In the genomic region with DNA sequence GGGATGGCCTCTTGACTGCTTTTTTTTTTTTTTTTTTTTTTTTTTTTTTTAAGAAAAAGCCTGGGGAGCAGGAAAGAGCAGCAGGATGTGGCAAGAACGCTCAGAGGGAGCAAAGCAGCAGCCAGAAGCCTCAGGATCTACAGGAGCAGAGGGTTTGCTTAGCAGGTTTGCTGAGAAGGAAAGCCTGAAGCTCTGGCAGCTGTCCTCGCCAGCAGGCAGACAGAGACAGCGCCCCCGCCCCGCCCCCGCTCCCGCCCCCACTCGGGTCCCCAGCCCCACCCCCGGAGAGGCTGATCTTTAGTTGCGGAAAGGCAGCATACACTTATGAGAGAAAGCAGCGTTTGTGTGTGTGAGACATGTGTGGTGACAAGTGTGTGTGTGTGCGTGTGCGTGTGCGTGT, we compare ENCODE assay signal across 8 mouse cellular contexts. TPM values are rescaled to one million over a fixed set of nuclear protein-coding genes. Genes with fewer than 3 reads are reported as not detected.
DNase-seq lines count a peak whose midpoint lies in the region; ATAC-seq and TF ChIP-seq lines count a peak whose summit lies in the region.

No protein-coding gene starts in this region.

- no peak for TF ChIP-seq CTCF in bone marrow, adult 2 months (IDR thresholded peaks at IDR 0.05; ENCODE audit: control insufficient read depth, insufficient read depth, low read length)
- TF ChIP-seq CTCF in heart, postnatal 0 days (IDR thresholded peaks at IDR 0.05; ENCODE audit: low read depth): no peak

- no peaks in the 10 kb centered on the region for H3K9me3 ChIP-seq in heart, embryonic 14.5 days (ENCODE audit: control insufficient read depth, low read length)
- no peaks in the 10 kb centered on the region for H3K9me3 ChIP-seq in heart, postnatal 0 days (replicated peaks; ENCODE audit: control insufficient read depth, low read length)

- H3K27ac ChIP-seq in heart, embryonic 14.5 days (replicated peaks in 1 of 2; ENCODE audit: control insufficient read depth in 1 of 2, insufficient read depth in 1 of 2, low read depth in 2 of 2, low read length in 2 of 2): no peak overlapping the region
- H3K27ac ChIP-seq in bone marrow, adult 2 months (ENCODE audit: control insufficient read depth, insufficient read depth, low read depth, low read length, poor library complexity): no peak overlapping the region
- no peak overlapping the region for H3K27ac ChIP-seq in heart, postnatal 0 days (ENCODE audit: low read depth)

- H3K4me3 ChIP-seq in heart, embryonic 14.5 days (ENCODE audit: control insufficient read depth in 1 of 2, insufficient read depth in 1 of 2, low read depth in 1 of 2, low read length in 2 of 2): peak overlapping the region; percentile 3 to 17; a peak in 2 of 4 replicates
- peak overlapping the region; percentile 14 for H3K4me3 ChIP-seq in bone marrow, adult 2 months (replicated peaks; ENCODE audit: control insufficient read depth, low read depth, low read length)
- peak overlapping the region; percentile 13; the same call in 1 of the 2 replicates for H3K4me3 ChIP-seq in heart, postnatal 0 days (ENCODE audit: low read depth, low read length)

- H3K4me1 ChIP-seq in heart, embryonic 14.5 days (ENCODE audit: control insufficient read depth in 2 of 2, insufficient read depth in 2 of 2, low read length in 2 of 2): peaks cover 0 to 4% of the 10 kb centered on the region in 2 experiments; a peak in 1 of 4 replicates
- no peaks in the 10 kb centered on the region; the same call in 1 of the 2 replicates for H3K4me1 ChIP-seq in bone marrow, adult 2 months (ENCODE audit: control insufficient read depth, insufficient read depth, low read length)
- no peaks in the 10 kb centered on the region for H3K4me1 ChIP-seq in heart, postnatal 0 days (ENCODE audit: control insufficient read depth, insufficient read depth)

- no peak for ATAC-seq in heart, embryonic 14.5 days (ENCODE audit: insufficient number of reproducible peaks, insufficient read depth, low FRiP score, low read depth)
- ATAC-seq in heart, postnatal 0 days (ENCODE audit: insufficient read depth, low read depth): no peak
- no peak for ATAC-seq in inflammation-experienced regulatory T-cells, adult 6 months

- H3K4me2 ChIP-seq in heart, embryonic 14.5 days (ENCODE audit: low read length): peak overlapping the region; percentile 42
- peak overlapping the region; percentile 48 for H3K4me2 ChIP-seq in heart, postnatal 0 days (ENCODE audit: low read depth, low read length)

- H3K36me3 ChIP-seq in heart, embryonic 14.5 days (ENCODE audit: control insufficient read depth, insufficient read depth, low read length): no peaks in the 10 kb centered on the region
- no peaks in the 10 kb centered on the region for H3K36me3 ChIP-seq in heart, postnatal 0 days (replicated peaks; ENCODE audit: control insufficient read depth, insufficient read depth, low read length)

- no peak for TF ChIP-seq EP300 in heart, postnatal 0 days (IDR thresholded peaks at IDR 0.05; ENCODE audit: low read depth)

- TF ChIP-seq POLR2A in bone marrow, adult 2 months (IDR thresholded peaks at IDR 0.05; ENCODE audit: borderline replicate concordance, control insufficient read depth, low read depth, low read length): no peak

- WGBS in heart, embryonic 14.5 days: 19% methylated on average over 13 of the region's 14 CpGs
- 16% methylated on average over 14 of the region's 14 CpGs for WGBS in bone marrow, adult 2 months
- WGBS in heart, postnatal 0 days: 21% methylated on average over 14 of the region's 14 CpGs

- intact Hi-C loops in heart, postnatal 10 days (cut with DNase I): no loop called here

- no peak overlapping the region for H3K9ac ChIP-seq in heart, embryonic 14.5 days (ENCODE audit: low read length)
- 0 out of 2 replicates have a peak overlapping the region, but pooled peaks have one; percentile 24 for H3K9ac ChIP-seq in heart, postnatal 0 days (replicated peaks; ENCODE audit: low read depth, low read length)

- H3K27me3 ChIP-seq in heart, embryonic 14.5 days (ENCODE audit: control insufficient read depth, insufficient read depth, low read length): no peaks in the 10 kb centered on the region
- no peaks in the 10 kb centered on the region for H3K27me3 ChIP-seq in heart, postnatal 0 days (ENCODE audit: control insufficient read depth, insufficient read depth, low read length)

- DNase-seq in heart, postnatal 10 days: no peak
- DNase-seq in heart, postnatal 0 days (ENCODE audit: low spot score): no peak
- DNase-seq in lung, postnatal 4 days: peak; percentile 8 to 29
- no peak for DNase-seq in layer of hippocampus, adult 9-10 months (ENCODE audit: low spot score)
- DNase-seq in ovary, postnatal 36 days (ENCODE audit: low spot score): no peak

RNA-seq across cellular contexts. Expression of a gene that starts 19.7 kb away (rescaled TPM):
- 58.9 and 62.5 TPM in 2 replicates for polyA plus RNA-seq in heart, embryonic 14.5 days (2014; fragmentation: Nextera tagmentation; extraction: Ambion mirVana)
- 10 to 100 TPM; 17.9 to 21.6 TPM for total RNA-seq in heart, postnatal 10 days (2021)
- 7.5 and 13.8 TPM in 2 replicates for polyA plus RNA-seq in bone marrow, adult 2 months (2011; ENCODE audit: insufficient read depth, insufficient read length, low replicate concordance, missing spikeins)
- total RNA-seq in heart, postnatal 0 days (2014; rRNA removed; ENCODE audit: low replicate concordance): 23.8 and 27.6 TPM in 2 replicates
- polyA plus RNA-seq in heart, postnatal 0 days (2015; fragmentation: Nextera tagmentation; extraction: Ambion mirVana): 67.6 and 75.7 TPM in 2 replicates
- 10 to 100 TPM; 76.4 to 84.3 (median 77.7) TPM for polyA plus RNA-seq in inflammation-experienced regulatory T-cells, adult 6 months (2017; shearing (Covaris generic))

RNA-seq across cellular contexts. Expression of a gene that starts 40.0 kb away (rescaled TPM):
- polyA plus RNA-seq in heart, embryonic 14.5 days (2014; fragmentation: Nextera tagmentation; extraction: Ambion mirVana): 6.3 and 7.7 TPM in 2 replicates
- 10 to 100 TPM; 18.8 to 20.3 TPM for total RNA-seq in heart, postnatal 10 days (2021)
- 0.52 and 4.0 TPM in 2 replicates for polyA plus RNA-seq in bone marrow, adult 2 months (2011; ENCODE audit: insufficient read depth, insufficient read length, low replicate concordance, missing spikeins)
- 16.3 and 25.1 TPM in 2 replicates for total RNA-seq in heart, postnatal 0 days (2014; rRNA removed; ENCODE audit: low replicate concordance)
- 5.9 and 6.7 TPM in 2 replicates for polyA plus RNA-seq in heart, postnatal 0 days (2015; fragmentation: Nextera tagmentation; extraction: Ambion mirVana)
- polyA plus RNA-seq in inflammation-experienced regulatory T-cells, adult 6 months (2017; shearing (Covaris generic)): under 1 TPM; 0.21 to 0.43 (median 0.25) TPM

Comparison
In these comparisons a context has a peak if more than half of its experiments do, and no peak if none do; other contexts are left out.
1. DNase-seq: peak in lung, postnatal 4 days (2 of 2); none in heart, postnatal 10 days (0 of 2), heart, postnatal 0 days (single experiment), layer of hippocampus, adult 9-10 months (single experiment) and ovary, postnatal 36 days (single experiment).
2. Peak in every context shown above with its lines, with median percentiles within 50 percentile points of each other: H3K4me3 ChIP-seq.